Mouse (Mus musculus) stomach, postnatal 0 days (tissue): ENCODE data around the gene Sort1. TPM values are rescaled to one million over a fixed set of nuclear protein-coding genes. Genes with fewer than 3 reads are reported as not detected.

Experiments
- ATAC-seq: fragments of 200-750 bp; cut with Nextera tagmentation; 2 replicates; pipeline ENCODE4 v1.8.0; 2017; ENCODE audit not compliant: low FRiP score, low TSS enrichment
- DNase-seq: peaks from one replicate; pipeline ENCODE4 v3.0.0-alpha.2; 2016; ENCODE audit warnings: low spot score
- H3K27ac ChIP-seq: fragments of 300-500 bp; sonication (generic); replicated peaks from 2 replicates; pipeline ENCODE4 v1.5.1; 2014; ENCODE audit warnings: mild to moderate bottlenecking, control low read depth
- H3K27me3 ChIP-seq: fragments of 300-500 bp; sonication (generic); 2 replicates; pipeline ENCODE4 v1.6.1; 2014; ENCODE audit warnings: low read length; ENCODE audit not compliant: control insufficient read depth, insufficient read depth
- H3K36me3 ChIP-seq: fragments of 300-500 bp; sonication (generic); 2 replicates; pipeline ENCODE4 v1.6.1; 2014; ENCODE audit warnings: low read length, mixed read lengths; ENCODE audit not compliant: control insufficient read depth, insufficient read depth
- H3K4me1 ChIP-seq: fragments of 300-500 bp; sonication (generic); replicated peaks from 2 replicates; pipeline ENCODE4 v1.6.1; 2014; ENCODE audit warnings: antibody characterized with exemption; ENCODE audit not compliant: control insufficient read depth, insufficient read depth
- H3K4me2 ChIP-seq: fragments of 300-500 bp; sonication (generic); replicated peaks from 2 replicates; pipeline ENCODE4 v1.6.1; 2014; ENCODE audit warnings: low read depth, mild to moderate bottlenecking, control low read depth, moderate library complexity
- H3K4me3 ChIP-seq: fragments of 300-500 bp; sonication (generic); 2 replicates; pipeline ENCODE4 v1.5.1; 2014; ENCODE audit warnings: low read depth, low read length, control low read depth
- H3K9ac ChIP-seq: fragments of 300-500 bp; sonication (generic); 2 replicates; pipeline ENCODE4 v1.6.1; 2014; ENCODE audit warnings: mild to moderate bottlenecking, low read length, control low read depth, mixed read lengths
- H3K9me3 ChIP-seq: fragments of 300-500 bp; sonication (generic); 2 replicates; pipeline ENCODE4 v1.6.1; 2016; ENCODE audit warnings: low read length; ENCODE audit not compliant: control insufficient read depth
- CTCF ChIP-seq: IDR thresholded peaks from 2 replicates; pipeline ENCODE4 v1.5.1; 2016; ENCODE audit warnings: antibody characterized with exemption, low read depth, mild to moderate bottlenecking, moderate library complexity
- EP300 ChIP-seq: optimal IDR thresholded peaks from 2 replicates; pipeline ENCODE3; 2016; ENCODE audit warnings: antibody characterized with exemption
- WGBS: fragments of 180-500 bp; shearing (Covaris S2); extraction: QIAGEN DNeasy Blood & Tissue Kit; methylation state at CpG from one replicate; pipeline ENCODE4 v1.1.7; 2014; 5-methylcytosine and 5-hydroxymethylcytosine counted together
- polyA plus RNA-seq: library from polyadenylated mRNA; unstranded; fragments of >200 nt; fragmentation: Nextera tagmentation; extraction: Ambion mirVana; gene quantifications from 2 replicates; pipeline ENCODE4 v1.2.1, GENCODE M21; 2015

Gene Sort1
- polyA plus RNA-seq, 1 experiment from 2014 or later = 7.6 TPM

GRCm38 (mm10) chr3:108405536-108406305 lies 121.8 kb downstream of the Sort1 start:
- no peaks in the 10 kb centered on the region for H3K9me3 ChIP-seq
- no peaks in the 10 kb centered on the region; the same call in 1 of the 2 replicates for H3K36me3 ChIP-seq
- H3K27ac ChIP-seq = no peak overlapping the region
- H3K9ac ChIP-seq = no peak overlapping the region
- DNase-seq (no peak), ATAC-seq (no peak)
- no peaks in the 10 kb centered on the region for H3K27me3 ChIP-seq
- WGBS = 55% methylated on average over 14 of the region's 14 CpGs
- H3K4me2 ChIP-seq = no peak overlapping the region
- no peaks in the 10 kb centered on the region; the same call in 1 of the 2 replicates for H3K4me1 ChIP-seq
- TF ChIP-seq CTCF (no peak), EP300 (no peak)
- H3K4me3 ChIP-seq = no peak overlapping the region

GRCm38 (mm10) chr3:108406306-108406885 lies 122.5 kb downstream of the Sort1 start:
- H3K4me3 ChIP-seq = no peak overlapping the region

GRCm38 (mm10) chr3:108408517-108409008 lies 124.7 kb downstream of the Sort1 start:
- WGBS = 78% methylated on average over 8 of the region's 8 CpGs
- DNase-seq = no peak
- Histone ChIP-seq H3K4me3 (no peak overlapping the region), H3K36me3 (no peaks in the 10 kb centered on the region; the same call in 1 of the 2 replicates), H3K9ac (no peak overlapping the region), H3K27ac (no peak overlapping the region), H3K27me3 (no peaks in the 10 kb centered on the region), H3K4me1 (peaks cover 3% of the 10 kb centered on the region; the same call in 1 of the 2 replicates), H3K4me2 (no peak overlapping the region), H3K9me3 (no peaks in the 10 kb centered on the region)
- ATAC-seq = no peak
- no peak for TF ChIP-seq EP300
- TF ChIP-seq CTCF = no peak

More at GRCm38 (mm10) chr3:108406306-108406885, 122.5 kb downstream of the Sort1 start:
- Histone ChIP-seq H3K36me3 (no peaks in the 10 kb centered on the region; the same call in 1 of the 2 replicates), H3K27me3 (no peaks in the 10 kb centered on the region), H3K9ac (no peak overlapping the region), H3K9me3 (no peaks in the 10 kb centered on the region), H3K4me2 (no peak overlapping the region), H3K27ac (no peak overlapping the region), H3K4me1 (no peaks in the 10 kb centered on the region; the same call in 1 of the 2 replicates)
- TF ChIP-seq CTCF (no peak), EP300 (no peak)
- ATAC-seq (no peak), DNase-seq (no peak)
- WGBS = 88% methylated on average over 24 of the region's 24 CpGs

GRCm38 (mm10) chr3:108409656-108410358 lies 125.9 kb downstream of the Sort1 start:
- H3K36me3 ChIP-seq = no peaks in the 10 kb centered on the region; the same call in 1 of the 2 replicates
- WGBS = 47% methylated on average over 8 of the region's 8 CpGs
- no peaks in the 10 kb centered on the region for H3K9me3 ChIP-seq
- no peak overlapping the region for H3K27ac ChIP-seq
- TF ChIP-seq EP300 (no peak), CTCF (no peak)
- H3K4me1 ChIP-seq = peaks cover 3% of the 10 kb centered on the region; the same call in 1 of the 2 replicates
- DNase-seq (no peak), ATAC-seq (no peak)
- peak overlapping the region; percentile 38; the same call in 1 of the 2 replicates for H3K9ac ChIP-seq
- H3K4me3 ChIP-seq = no peak overlapping the region
- peak overlapping the region; percentile 14; the same call in 1 of the 2 replicates for H3K4me2 ChIP-seq
- H3K27me3 ChIP-seq = no peaks in the 10 kb centered on the region

GRCm38 (mm10) chr3:108410359-108410714 lies 126.5 kb downstream of the Sort1 start:
- peaks cover 5% of the 10 kb centered on the region; the same call in 1 of the 2 replicates for H3K4me1 ChIP-seq
- no peak for ATAC-seq
- 23% methylated on average over 5 of the region's 5 CpGs for WGBS
- H3K9ac ChIP-seq = peak overlapping the region; percentile 18; the same call in 1 of the 2 replicates
- H3K4me2 ChIP-seq = peak overlapping the region; percentile 14; the same call in 1 of the 2 replicates
- H3K27me3 ChIP-seq = no peaks in the 10 kb centered on the region
- no peaks in the 10 kb centered on the region for H3K9me3 ChIP-seq
- H3K4me3 ChIP-seq = no peak overlapping the region
- 0 out of 2 replicates have a peak overlapping the region, but pooled peaks have one; percentile 13 for H3K27ac ChIP-seq
- no peaks in the 10 kb centered on the region; the same call in 1 of the 2 replicates for H3K36me3 ChIP-seq
- TF ChIP-seq CTCF (no peak), EP300 (no peak)
- DNase-seq = no peak

Other genes starting within 250 kb of the Sort1 start
- 19.4 and 19.6 TPM in 2 replicates for gene Gstm4, start 239.2 kb upstream of the Sort1 start, polyA plus RNA-seq
- 20.2 and 20.7 TPM in 2 replicates for gene Ampd2, start 197.4 kb upstream of the Sort1 start, polyA plus RNA-seq
- 0.59 and 0.71 TPM in 2 replicates for gene Gnat2, start 191.3 kb upstream of the Sort1 start, polyA plus RNA-seq
- 107 and 112 TPM in 2 replicates for gene Gnai3, start 137.9 kb upstream of the Sort1 start, polyA plus RNA-seq
- gene Gpr61, start 129.2 kb upstream of the Sort1 start, polyA plus RNA-seq = 0.11 TPM in 2 replicates
- gene Amigo1, start 97.7 kb upstream of the Sort1 start, polyA plus RNA-seq = 3.0 and 3.5 TPM in 2 replicates
- 5.5 TPM in 2 replicates for gene Cyb561d1, start 82.9 kb upstream of the Sort1 start, polyA plus RNA-seq
- gene Atxn7l2, start 73.1 kb upstream of the Sort1 start, polyA plus RNA-seq = 4.3 and 4.8 TPM in 2 replicates
- gene Sypl2, start 57.4 kb upstream of the Sort1 start, polyA plus RNA-seq = 0.04 and 0.05 TPM in 2 replicates
- 159 and 166 TPM in 2 replicates for gene Psma5, start 27.2 kb upstream of the Sort1 start, polyA plus RNA-seq
- gene Mybphl, start 80.8 kb downstream of the Sort1 start, polyA plus RNA-seq = not detected in 2 replicates
- 7.7 and 8.3 TPM in 2 replicates for gene Psrc1, start 99.8 kb downstream of the Sort1 start, polyA plus RNA-seq
- 7.5 and 9.7 TPM in 2 replicates for gene Celsr2, start 131.5 kb downstream of the Sort1 start, polyA plus RNA-seq
- 99.5 and 102 TPM in 2 replicates for gene Sars, start 161.1 kb downstream of the Sort1 start, polyA plus RNA-seq